Comparison of ENCODE assay signal across 12 mouse cellular contexts in genomic region chr7:114402130-114402529, GRCm38 (mm10). TPM values are rescaled to one million over a fixed set of nuclear protein-coding genes. Genes with fewer than 3 reads are reported as not detected.
DNase-seq lines count a peak whose midpoint lies in the region; ATAC-seq and TF ChIP-seq lines count a peak whose summit lies in the region.
"Had no signal": no experiment of that assay in that cellular context is flagged by ENCODE, and none has a peak within 500 bp of the region (broad histone marks: within the 10 kb centered on the region; RNA-seq: fewer than 3 reads in every experiment).

No protein-coding gene starts in this region.

- peak; percentile 56 for DNase-seq in heart, adult 11 months
- no peak for DNase-seq in heart, embryonic 10.5 days (ENCODE audit: low spot score)
- peak; percentile 63 for DNase-seq in MEL (ENCODE audit: low read depth, low spot score)
- peak; percentile 18 for DNase-seq in brain, embryonic 14.5 days (ENCODE audit: low read depth)
- DNase-seq in frontal cortex, postnatal 25 days (ENCODE audit: low spot score in 2 of 2): no peak
- no peak for DNase-seq in spleen, adult 12 weeks (ENCODE audit: low spot score)

- H3K4me1 ChIP-seq in heart, embryonic 10.5 days: no peaks in the 10 kb centered on the region
- no peaks in the 10 kb centered on the region for H3K4me1 ChIP-seq in MEL (ENCODE audit: control insufficient read depth in 1 of 2, insufficient read depth in 2 of 2, low read length in 2 of 2)
- H3K4me1 ChIP-seq: liver, embryonic 15.5 days had no signal

- no peaks in the 10 kb centered on the region for H3K27me3 ChIP-seq in heart, embryonic 10.5 days (ENCODE audit: insufficient read depth, poor library complexity, severe bottlenecking)
- no peaks in the 10 kb centered on the region for H3K27me3 ChIP-seq in MEL (ENCODE audit: control insufficient read depth in 1 of 2, insufficient read depth in 2 of 2, low read length in 2 of 2)
- H3K27me3 ChIP-seq: CH12.LX; liver, embryonic 15.5 days had no signal

- TF ChIP-seq POLR2A in MEL (IDR thresholded peaks at IDR 0.05; ENCODE audit: control insufficient read depth in 1 of 2, insufficient read depth in 1 of 2, low read depth in 1 of 2, low read length in 2 of 2, poor library complexity in 1 of 2): no peak
- no peak for TF ChIP-seq POLR2A in brain, embryonic 14.5 days (IDR thresholded peaks at IDR 0.05; ENCODE audit: borderline replicate concordance, extremely low read depth, insufficient read depth, insufficient read length, poor library complexity, severe bottlenecking)

- no peak overlapping the region for H3K9ac ChIP-seq in MEL (ENCODE audit: control insufficient read depth, low read depth, low read length, poor library complexity, severe bottlenecking)
- H3K9ac ChIP-seq: liver, embryonic 15.5 days had no signal

- H3K9me3 ChIP-seq in heart, embryonic 10.5 days: no peaks in the 10 kb centered on the region; the same call in 1 of the 2 replicates
- H3K9me3 ChIP-seq in MEL (replicated peaks; ENCODE audit: insufficient read depth, low read length): no peaks in the 10 kb centered on the region
- H3K9me3 ChIP-seq: liver, embryonic 15.5 days had no signal

- no peaks in the 10 kb centered on the region for H3K79me2 ChIP-seq in MEL (ENCODE audit: control insufficient read depth, insufficient read depth, low read length, poor library complexity)

- 82% methylated on average over 3 of the region's 3 CpGs for WGBS in heart, embryonic 10.5 days

- ATAC-seq in granulocyte monocyte progenitor cell, adult 5-6 weeks (replicated peaks; ENCODE audit: poor library complexity, severe bottlenecking): peak; percentile 67
- ATAC-seq: hindbrain, postnatal 0 days had no signal

- no peak overlapping the region for H3K4me3 ChIP-seq in heart, embryonic 10.5 days
- no peak overlapping the region for H3K4me3 ChIP-seq in MEL (ENCODE audit: control insufficient read depth in 1 of 2, insufficient read depth in 1 of 2, low read depth in 2 of 2, low read length in 2 of 2)
- H3K4me3 ChIP-seq: liver, embryonic 15.5 days had no signal

- TF ChIP-seq EP300 in MEL (IDR thresholded peaks at IDR 0.05; ENCODE audit: low read depth in 1 of 2, low read length in 2 of 2): no peak

- TF ChIP-seq RAD21 in MEL (IDR thresholded peaks at IDR 0.05; ENCODE audit: low read depth, low read length): no peak

- H3K36me3 ChIP-seq in heart, embryonic 10.5 days: no peaks in the 10 kb centered on the region
- H3K36me3 ChIP-seq in MEL (ENCODE audit: control insufficient read depth in 1 of 2, insufficient read depth in 2 of 2, low read length in 2 of 2): no peaks in the 10 kb centered on the region
- H3K36me3 ChIP-seq: liver, embryonic 15.5 days had no signal

- TF ChIP-seq CTCF in MEL (IDR thresholded peaks at IDR 0.05 in 2 of 3, conservative IDR thresholded peaks at IDR 0.05 in 1 of 3; ENCODE audit: control insufficient read depth in 1 of 3, insufficient read depth in 1 of 3, low read depth in 2 of 3, low read length in 3 of 3, poor library complexity in 1 of 3, severe bottlenecking in 1 of 3): no peak
- no peak for TF ChIP-seq CTCF in brain, embryonic 14.5 days (IDR thresholded peaks at IDR 0.05; ENCODE audit: borderline replicate concordance, extremely low read depth, insufficient read depth, insufficient read length)

- H3K27ac ChIP-seq in heart, embryonic 10.5 days: no peak overlapping the region
- no peak overlapping the region for H3K27ac ChIP-seq in MEL (ENCODE audit: control insufficient read depth, low read depth, low read length)
- H3K27ac ChIP-seq: hindbrain, postnatal 0 days; kidney, postnatal 0 days; liver, embryonic 15.5 days; macrophage had no signal

TF ChIP-seq in MEL, 35 proteins besides CTCF, POLR2A, EP300 and RAD21:
- no peak for TF ChIP-seq CHD2 (IDR thresholded peaks at IDR 0.05; ENCODE audit: low read length)
- TF ChIP-seq ZNF384 (IDR thresholded peaks at IDR 0.05; ENCODE audit: low read depth, low read length): no peak
- TF ChIP-seq NRF1 (IDR thresholded peaks at IDR 0.05; ENCODE audit: insufficient read depth, low read depth, low read length, poor library complexity, severe bottlenecking): no peak
- TF ChIP-seq GABPA (IDR thresholded peaks at IDR 0.05; ENCODE audit: low read depth, low read length): no peak
- peak; percentile 81 for TF ChIP-seq RCOR1 (IDR thresholded peaks at IDR 0.05; ENCODE audit: low read depth, low read length)
TF ChIP-seq in MEL: peak in this region for 1.

RNA-seq across cellular contexts. Expression of gene Pde3b, which starts 13.0 kb away (rescaled TPM):
- polyA plus RNA-seq in heart, embryonic 10.5 days (2016; fragmentation: Nextera tagmentation; extraction: Ambion mirVana): 4.0 and 6.9 TPM in 2 replicates
- total RNA-seq in MEL (2012; rRNA removed): 4.5 and 5.5 TPM in 2 replicates
- 10 to 100 TPM in 1 of 2 experiments, 1 to 10 TPM in 1; 9.9 to 36.6 TPM for polyA plus RNA-seq in MEL (2012; ENCODE audit: insufficient read depth in 1 of 2, insufficient read length in 2 of 2, low read depth in 1 of 2, low replicate concordance in 2 of 2, missing spikeins in 1 of 2)
- 10.0 and 10.5 TPM in 2 replicates for polyA plus RNA-seq in brain, embryonic 14.5 days (2012; rRNA removed)
- 3.7 and 8.1 TPM in 2 replicates for total RNA-seq in granulocyte monocyte progenitor cell, adult 5-6 weeks (2014; fragmentation: Nextera tagmentation)
- 14.3 and 15.0 TPM in 2 replicates for total RNA-seq in granulocyte monocyte progenitor cell, adult 5-6 weeks (2017)

Comparison
In these comparisons a context has a peak if more than half of its experiments do, and no peak if none do; other contexts are left out.
1. DNase-seq: peak in heart, adult 11 months (single experiment), MEL (single experiment) and brain, embryonic 14.5 days (single experiment); none in heart, embryonic 10.5 days (single experiment), frontal cortex, postnatal 25 days (0 of 2) and spleen, adult 12 weeks (single experiment).